In the genomic region with DNA sequence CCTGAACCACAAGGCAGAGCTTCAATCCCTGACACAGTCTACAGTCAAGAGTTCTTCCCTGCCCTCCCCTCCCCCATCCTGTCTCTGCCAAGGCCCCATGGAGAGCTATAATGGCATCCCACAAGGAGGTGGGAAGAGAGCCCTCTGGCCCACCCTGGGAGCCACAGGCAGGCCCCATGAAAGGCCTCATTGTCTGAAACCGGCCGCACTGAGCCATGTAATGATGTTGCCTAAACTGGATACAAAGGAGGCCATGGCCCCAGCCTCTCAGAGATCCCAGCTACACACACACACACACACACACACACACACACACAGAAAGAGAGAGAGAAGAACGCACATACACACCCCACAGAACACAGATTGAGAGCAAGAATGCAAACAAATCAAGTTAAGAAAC, we compare ENCODE assay signal across 10 mouse cellular contexts. TPM values are rescaled to one million over a fixed set of nuclear protein-coding genes. Genes with fewer than 3 reads are reported as not detected.
DNase-seq lines count a peak whose midpoint lies in the region; ATAC-seq and TF ChIP-seq lines count a peak whose summit lies in the region.
"Had no signal": no experiment of that assay in that cellular context is flagged by ENCODE, and none has a peak within 500 bp of the region (broad histone marks: within the 10 kb centered on the region; RNA-seq: fewer than 3 reads in every experiment).

No protein-coding gene starts in this region.

- peaks cover 80% of the 10 kb centered on the region for H3K4me1 ChIP-seq in embryonic facial prominence, embryonic 10.5 days
- H3K4me1 ChIP-seq in hindbrain, embryonic 10.5 days (replicated peaks) = peaks cover 79% of the 10 kb centered on the region
- H3K4me1 ChIP-seq in midbrain, embryonic 14.5 days (ENCODE audit: control insufficient read depth, insufficient read depth, low read length) = peaks cover 39% of the 10 kb centered on the region
- H3K4me1 ChIP-seq in lung, adult 2 months (ENCODE audit: control insufficient read depth, insufficient read depth, low read length) = peaks cover 6% of the 10 kb centered on the region
- peaks cover 8% of the 10 kb centered on the region for H3K4me1 ChIP-seq in heart, adult 2 months (ENCODE audit: control insufficient read depth, insufficient read depth, low read length)

- no peaks in the 10 kb centered on the region for H3K36me3 ChIP-seq in embryonic facial prominence, embryonic 10.5 days (replicated peaks)
- H3K36me3 ChIP-seq in hindbrain, embryonic 10.5 days = no peaks in the 10 kb centered on the region
- no peaks in the 10 kb centered on the region for H3K36me3 ChIP-seq in midbrain, embryonic 14.5 days (ENCODE audit: control insufficient read depth, insufficient read depth, low read length)
- no peaks in the 10 kb centered on the region for H3K36me3 ChIP-seq in heart, adult 2 months (ENCODE audit: control insufficient read depth, insufficient read depth, low read length)

- no peak for TF ChIP-seq EP300 in heart, adult 2 months (IDR thresholded peaks at IDR 0.05; ENCODE audit: insufficient read depth, low read depth, low read length)

- no peak overlapping the region for H3K4me3 ChIP-seq in embryonic facial prominence, embryonic 10.5 days
- no peak overlapping the region for H3K4me3 ChIP-seq in hindbrain, embryonic 10.5 days
- H3K4me3 ChIP-seq in midbrain, embryonic 14.5 days (replicated peaks; ENCODE audit: low read depth, low read length) = no peak overlapping the region
- no peak overlapping the region for H3K4me3 ChIP-seq in lung, adult 2 months (replicated peaks; ENCODE audit: extremely low read depth, low read depth, low read length)
- H3K4me3 ChIP-seq in heart, adult 2 months = no peak overlapping the region
- H3K4me3 ChIP-seq: megakaryocyte, embryonic 14.5 days had no signal

- no peaks in the 10 kb centered on the region for H3K9me3 ChIP-seq in embryonic facial prominence, embryonic 10.5 days
- no peaks in the 10 kb centered on the region for H3K9me3 ChIP-seq in hindbrain, embryonic 10.5 days
- no peaks in the 10 kb centered on the region for H3K9me3 ChIP-seq in midbrain, embryonic 14.5 days (ENCODE audit: control insufficient read depth, low read length)

- DNase-seq in kidney, postnatal 4 days = peak; percentile 26 to 47
- no peak for DNase-seq in kidney, adult 11 months
- peak; percentile 74 for DNase-seq in embryonic facial prominence, embryonic 10.5 days (ENCODE audit: low spot score)
- peak; percentile 85 for DNase-seq in hindbrain, embryonic 10.5 days (ENCODE audit: low spot score)
- DNase-seq in midbrain, embryonic 14.5 days = peak; percentile 73
- no peak for DNase-seq in lung, adult 2 months
- no peak for DNase-seq in adrenal gland, adult (ENCODE audit: inconsistent age in 2 of 2, low spot score in 1 of 2)
- no peak for DNase-seq in heart, adult 2 months

- H3K79me2 ChIP-seq in heart, adult 2 months (replicated peaks; ENCODE audit: control insufficient read depth, insufficient read depth, low read length) = no peaks in the 10 kb centered on the region

- TF ChIP-seq POLR2A in lung, adult 2 months (IDR thresholded peaks at IDR 0.05; ENCODE audit: borderline replicate concordance, extremely low read depth, low read depth, low read length) = no peak
- TF ChIP-seq POLR2A in heart, adult 2 months (IDR thresholded peaks at IDR 0.05; ENCODE audit: insufficient read depth, low read depth, low read length) = no peak

- TF ChIP-seq CTCF in lung, adult 2 months (IDR thresholded peaks at IDR 0.05; ENCODE audit: insufficient read depth, low read length) = no peak
- no peak for TF ChIP-seq CTCF in heart, adult 2 months (IDR thresholded peaks at IDR 0.05)

- H3K27me3 ChIP-seq in embryonic facial prominence, embryonic 10.5 days (replicated peaks; ENCODE audit: low read depth, poor library complexity, severe bottlenecking) = no peaks in the 10 kb centered on the region
- H3K27me3 ChIP-seq in hindbrain, embryonic 10.5 days (ENCODE audit: insufficient read depth, poor library complexity, severe bottlenecking) = peaks cover 20% of the 10 kb centered on the region; the same call in 1 of the 2 replicates
- H3K27me3 ChIP-seq in midbrain, embryonic 14.5 days (ENCODE audit: control insufficient read depth, insufficient read depth, low read length) = no peaks in the 10 kb centered on the region
- H3K27me3 ChIP-seq in heart, adult 2 months (ENCODE audit: control insufficient read depth, insufficient read depth, low read length) = no peaks in the 10 kb centered on the region
- H3K27me3 ChIP-seq: megakaryocyte, embryonic 14.5 days had no signal

- intact Hi-C loops in heart, adult 2 months (cut with DNase I) = no loop called here

- H3K4me2 ChIP-seq in midbrain, embryonic 14.5 days (ENCODE audit: low read length) = no peak overlapping the region

- WGBS in embryonic facial prominence, embryonic 10.5 days = 11% methylated on average over 3 of the region's 3 CpGs
- 3% methylated on average over 3 of the region's 3 CpGs for WGBS in hindbrain, embryonic 10.5 days
- WGBS in midbrain, embryonic 14.5 days = 4% methylated on average over 3 of the region's 3 CpGs
- 59% methylated on average over 3 of the region's 3 CpGs for WGBS in lung, adult 2 months
- 60% methylated on average over 3 of the region's 3 CpGs for whole genome bisulfite sequencing in heart, adult 2 months

- ATAC-seq in midbrain, embryonic 14.5 days (ENCODE audit: low FRiP score, low TSS enrichment) = peak; percentile 63

- H3K27ac ChIP-seq in embryonic facial prominence, embryonic 10.5 days (replicated peaks) = peak overlapping the region; percentile 55
- H3K27ac ChIP-seq in hindbrain, embryonic 10.5 days = peak overlapping the region; percentile 81
- no peak overlapping the region for H3K27ac ChIP-seq in midbrain, embryonic 14.5 days (replicated peaks; ENCODE audit: low read depth, low read length)
- H3K27ac ChIP-seq in heart, adult 2 months = no peak overlapping the region

- no peak overlapping the region for H3K9ac ChIP-seq in midbrain, embryonic 14.5 days (replicated peaks; ENCODE audit: low read length)
- H3K9ac ChIP-seq in heart, adult 2 months (ENCODE audit: low read depth, low read length) = no peak overlapping the region

RNA-seq across cellular contexts. Expression of a gene that starts 24.8 kb away (rescaled TPM):
- polyA plus RNA-seq in embryonic facial prominence, embryonic 10.5 days (2016; fragmentation: Nextera tagmentation; extraction: Ambion mirVana) = 1.6 and 2.1 TPM in 2 replicates
- 1.8 and 2.2 TPM in 2 replicates for polyA plus RNA-seq in hindbrain, embryonic 10.5 days (2016; fragmentation: Nextera tagmentation; extraction: Ambion mirVana)
- 0.78 and 1.3 TPM in 2 replicates for polyA plus RNA-seq in midbrain, embryonic 14.5 days (2014; fragmentation: Nextera tagmentation; extraction: Ambion mirVana)
- polyA plus RNA-seq in lung, adult 2 months (2012; rRNA removed) = 9.8 and 18.6 TPM in 2 replicates
- total RNA-seq in heart, adult 2 months (2021) = 10 to 100 TPM; 27.5 to 48.6 TPM
- 16.4 and 25.2 TPM in 2 replicates for polyA plus RNA-seq in heart, adult 2 months (2012; rRNA removed)

RNA-seq across cellular contexts. Expression of a gene that starts 46.4 kb away (rescaled TPM):
- polyA plus RNA-seq in embryonic facial prominence, embryonic 10.5 days (2016; fragmentation: Nextera tagmentation; extraction: Ambion mirVana) = 0.11 and 0.40 TPM in 2 replicates
- polyA plus RNA-seq in hindbrain, embryonic 10.5 days (2016; fragmentation: Nextera tagmentation; extraction: Ambion mirVana) = not detected in 2 replicates
- not detected in 2 replicates for polyA plus RNA-seq in midbrain, embryonic 14.5 days (2014; fragmentation: Nextera tagmentation; extraction: Ambion mirVana)
- 0.77 and 1.4 TPM in 2 replicates for polyA plus RNA-seq in lung, adult 2 months (2012; rRNA removed)
- total RNA-seq in heart, adult 2 months (2021) = under 1 TPM; 0.23 to 0.31 TPM
- 0.31 and 0.41 TPM in 2 replicates for polyA plus RNA-seq in heart, adult 2 months (2012; rRNA removed)
- total RNA-seq: layer of hippocampus, postnatal 25 days had no signal

RNA-seq across cellular contexts. Expression of a gene that starts 49.3 kb away (rescaled TPM):
- polyA plus RNA-seq in embryonic facial prominence, embryonic 10.5 days (2016; fragmentation: Nextera tagmentation; extraction: Ambion mirVana) = 0.05 and 0.08 TPM in 2 replicates
- polyA plus RNA-seq in hindbrain, embryonic 10.5 days (2016; fragmentation: Nextera tagmentation; extraction: Ambion mirVana) = not detected in 2 replicates
- 0.26 and 0.43 TPM in 2 replicates for polyA plus RNA-seq in midbrain, embryonic 14.5 days (2014; fragmentation: Nextera tagmentation; extraction: Ambion mirVana)
- 0.41 and 1.5 TPM in 2 replicates for polyA plus RNA-seq in lung, adult 2 months (2012; rRNA removed)
- under 1 TPM; 0.29 to 0.34 TPM for total RNA-seq in heart, adult 2 months (2021)
- 1.00 and 1.2 TPM in 2 replicates for polyA plus RNA-seq in heart, adult 2 months (2012; rRNA removed)

Comparison
In these comparisons a context has a peak if more than half of its experiments do, and no peak if none do; other contexts are left out.
1. DNase-seq: peak in kidney, postnatal 4 days (2 of 2), embryonic facial prominence, embryonic 10.5 days (single experiment), hindbrain, embryonic 10.5 days (single experiment) and midbrain, embryonic 14.5 days (single experiment); none in kidney, adult 11 months (single experiment), lung, adult 2 months (single experiment), adrenal gland, adult (0 of 2) and heart, adult 2 months (0 of 2).
2. H3K27ac ChIP-seq: peak in embryonic facial prominence, embryonic 10.5 days (single experiment) and hindbrain, embryonic 10.5 days (single experiment); none in midbrain, embryonic 14.5 days (single experiment) and heart, adult 2 months (single experiment).